Mouse (Mus musculus) central nervous system, embryonic 14 days (tissue): ENCODE measurements around the gene Gas2l1. TPM values are rescaled to one million over a fixed set of nuclear protein-coding genes. Genes with fewer than 3 reads are reported as not detected.

Experiments
- polyA plus RNA-seq: library from polyadenylated mRNA; depleted of rRNA; stranded (reverse); fragments of >200 nt; gene quantifications from 2 replicates; pipeline ENCODE4 v1.2.3, GENCODE M21; 2012; rRNA removed

The Gas2l1 gene
- 30.1 and 33.8 TPM in 2 replicates for polyA plus RNA-seq

GRCm38 (mm10) chr11:5065056-5065821, at the start of gene Gas2l1:
Gene Gas2l1, minus strand, starts transcription at chr11:5065327.

GRCm38 (mm10) chr11:5098736-5099542, 33.8 kb upstream of the Gas2l1 start, which contains the start of the genes Rhbdd3 and Ewsr1:
Gene Rhbdd3, plus strand, starts transcription at chr11:5098926.
Gene Ewsr1, minus strand, starts transcription at chr11:5099266.

GRCm38 (mm10) chr11:5057856-5058641, 7.1 kb downstream of the Gas2l1 start, which contains the start of gene Rasl10a:
Gene Rasl10a, plus strand, starts transcription at chr11:5058128.

Other genes starting within 250 kb of the Gas2l1 start
- gene Nf2, start 215.8 kb downstream of the Gas2l1 start, polyA plus RNA-seq = 77.6 and 81.7 TPM in 2 replicates
- gene Nipsnap1, start 191.4 kb downstream of the Gas2l1 start, polyA plus RNA-seq = 89.9 and 101 TPM in 2 replicates
- gene Thoc5, start 170.0 kb downstream of the Gas2l1 start, polyA plus RNA-seq = 73.5 and 88.3 TPM in 2 replicates
- gene Nefh, start 117.3 kb downstream of the Gas2l1 start, polyA plus RNA-seq = 2.9 and 3.4 TPM in 2 replicates
- 94.5 and 94.7 TPM in 2 replicates for gene Ap1b1, start 78.5 kb downstream of the Gas2l1 start, polyA plus RNA-seq
- 0.43 and 1.0 TPM in 2 replicates for gene Rasl10a, start 7.2 kb downstream of the Gas2l1 start, polyA plus RNA-seq
- 39.5 and 45.9 TPM in 2 replicates for gene Rhbdd3, start 33.6 kb upstream of the Gas2l1 start, polyA plus RNA-seq
- 655 and 705 TPM in 2 replicates for gene Ewsr1, start 33.9 kb upstream of the Gas2l1 start, polyA plus RNA-seq
- 14.6 and 15.8 TPM in 2 replicates for gene Emid1, start 86.9 kb upstream of the Gas2l1 start, polyA plus RNA-seq
- 8.6 and 12.4 TPM in 2 replicates for gene Kremen1, start 196.2 kb upstream of the Gas2l1 start, polyA plus RNA-seq